Mouse (Mus musculus): Measurements from ENCODE around the gene Gsg1l.

GRCm38 (mm10) chr7:125934319-125934718 lies 147.9 kb downstream of the Gsg1l start:
- no peak for TF ChIP-seq POLR2A (IDR thresholded peaks at IDR 0.05; ENCODE audit: borderline replicate concordance, control insufficient read depth, low read depth, low read length)
- TF ChIP-seq CTCF (IDR thresholded peaks at IDR 0.05; ENCODE audit: control insufficient read depth, insufficient read depth, low read length), result no peak
